Mouse (Mus musculus): ENCODE data around the gene Gm20388.

- no peak for TF ChIP-seq GATA1 (IDR thresholded peaks at IDR 0.05; ENCODE audit: low read length)
- no peak for TF ChIP-seq TAL1 (IDR thresholded peaks at IDR 0.05; ENCODE audit: low read length)
Measured at GRCm38 (mm10) chr8:123100288-123100687, 3189.6 kb downstream of the Gm20388 start.

Measured in erythroblast, embryonic 14.5 days (primary cell).